Mouse (Mus musculus) kidney, adult 10 weeks (tissue): ENCODE measurements around the gene Hsd17b12. TPM values are rescaled to one million over a fixed set of nuclear protein-coding genes. Genes with fewer than 3 reads are reported as not detected.

ENCODE experiments used
- polyA plus RNA-seq: library from polyadenylated mRNA; stranded (reverse); fragments of 350-450 nt; fragmentation: Illumina TruSeq; extraction: RNeasy Lipid Tissue Mini Kit (QIAGEN cat#74804); gene quantifications from one replicate; pipeline ENCODE4 v1.2.3, GENCODE M21; 2014; ENCODE audit warnings: low read depth, low replicate concordance

The Hsd17b12 gene
- 207 TPM for polyA plus RNA-seq

DNA sequence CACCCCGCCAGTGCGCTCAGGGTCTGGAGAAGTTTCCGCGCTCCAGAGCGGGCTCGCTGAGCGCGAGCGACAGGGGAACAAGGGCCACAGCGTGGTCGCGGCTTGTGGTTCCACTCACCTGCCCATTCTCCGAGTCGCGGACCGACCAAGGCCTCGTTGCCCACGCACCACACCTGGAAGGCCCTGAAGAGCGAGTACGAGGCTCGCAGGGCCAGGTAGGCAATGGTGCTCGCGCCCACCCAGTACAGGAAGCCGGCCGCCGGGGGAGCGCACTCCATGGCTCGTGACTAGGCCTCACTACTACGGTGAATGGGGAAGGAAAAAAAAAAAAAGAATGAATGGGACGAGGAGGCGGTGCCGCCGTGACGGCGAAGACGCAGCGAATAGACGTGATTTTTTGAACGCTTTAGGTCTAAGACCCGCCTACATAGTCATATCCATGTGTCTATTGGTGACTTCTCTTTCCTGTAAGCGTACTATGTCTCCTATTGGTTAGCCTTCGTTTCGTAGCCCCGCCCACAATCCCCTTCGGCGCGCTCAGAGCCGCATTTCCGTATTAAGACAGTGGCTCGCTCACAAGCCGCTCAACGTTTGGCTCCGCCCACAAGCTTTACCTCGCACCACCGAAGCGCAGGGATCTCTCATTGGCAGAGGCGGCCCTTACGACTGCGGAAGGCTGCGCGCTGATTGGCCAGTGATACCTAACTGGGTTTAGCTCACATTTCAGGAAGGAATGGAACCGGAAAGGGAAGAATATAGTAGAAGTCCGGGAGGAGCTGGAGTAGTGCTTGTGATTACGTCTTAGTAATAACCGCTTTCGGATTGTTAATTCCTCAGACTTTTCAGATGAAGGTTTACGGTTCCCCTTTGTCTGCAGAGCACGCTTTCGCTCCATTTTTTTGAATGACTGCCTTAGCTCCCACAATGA, at the start of gene Hsd17b12:
Hsd17b12 (minus strand) TSS at position 373 of the 928 bp plus-strand sequence.

GRCm38 (mm10) chr2:94010335-94011291, 147.2 kb downstream of the Hsd17b12 start, which contains the start of gene Alkbh3:
Alkbh3 (minus strand) TSS chr2:94010807.

DNA sequence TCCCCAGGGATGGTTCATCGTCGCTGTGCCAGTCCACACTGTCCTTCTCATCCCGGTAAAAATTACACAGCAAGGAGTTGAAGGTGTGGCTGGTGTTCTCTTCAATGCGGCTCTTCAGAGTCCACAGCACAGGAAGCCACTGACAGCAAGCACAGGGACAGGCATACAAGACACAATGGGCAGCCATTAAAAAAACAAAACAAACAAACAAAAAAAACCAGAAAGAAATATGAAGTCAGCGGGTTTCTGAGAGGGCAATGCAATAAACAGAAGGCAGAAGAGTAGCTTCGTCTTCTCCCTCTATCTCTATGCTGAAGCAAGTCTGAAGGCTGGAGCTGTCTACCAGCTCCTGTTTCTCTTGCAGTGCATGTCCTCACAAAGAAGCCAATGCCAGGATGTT, 161.5 kb downstream of the Hsd17b12 start, which contains the start of gene Gm27027:
Gm27027 (minus strand) TSS at position 101 of the 400 bp plus-strand sequence.

Other genes with a start within 250 kb of the Hsd17b12 start
- not detected for gene Gm13889, start 200.8 kb downstream of the Hsd17b12 start, polyA plus RNA-seq
- gene Gm27027, start 161.6 kb downstream of the Hsd17b12 start, polyA plus RNA-seq, result not detected
- gene Alkbh3, start 147.2 kb downstream of the Hsd17b12 start, polyA plus RNA-seq, result 18.3 TPM
- 25.1 TPM for gene Ttc17, start 248.7 kb upstream of the Hsd17b12 start, polyA plus RNA-seq